In genomic region chr9:45401851-45402250, GRCm38 (mm10) we compare ENCODE assay signal across 23 mouse cellular contexts. TPM values are rescaled to one million over a fixed set of nuclear protein-coding genes. Genes with fewer than 3 reads are reported as not detected.
DNase-seq lines count a peak whose midpoint lies in the region; ATAC-seq lines count a peak whose summit lies in the region.
"Had no signal": no experiment of that assay in that cellular context is flagged by ENCODE, and none has a peak within 500 bp of the region (broad histone marks: within the 10 kb centered on the region; RNA-seq: fewer than 3 reads in every experiment).

No protein-coding gene starts in this region.

- H3K9ac ChIP-seq in kidney, embryonic 15.5 days = no peak overlapping the region
- H3K9ac ChIP-seq: embryonic facial prominence, embryonic 12.5 days; forebrain, embryonic 15.5 days; heart, embryonic 15.5 days had no signal

- 0 out of 2 replicates have a peak, but pooled peaks cover 5% of the 10 kb centered on the region for H3K27me3 ChIP-seq in kidney, embryonic 15.5 days
- H3K27me3 ChIP-seq: embryonic facial prominence, embryonic 12.5 days; forebrain, embryonic 15.5 days had no signal

- H3K27ac ChIP-seq in kidney, embryonic 15.5 days = no peak overlapping the region
- H3K27ac ChIP-seq: embryonic facial prominence, embryonic 12.5 days; forebrain, embryonic 15.5 days; heart, adult 2 months; heart, embryonic 15.5 days; hindbrain, embryonic 10.5 days had no signal

- H3K4me1 ChIP-seq in kidney, embryonic 15.5 days = peaks cover 14% of the 10 kb centered on the region
- H3K4me1 ChIP-seq: embryonic facial prominence, embryonic 12.5 days; forebrain, embryonic 15.5 days; heart, embryonic 15.5 days had no signal

- no peaks in the 10 kb centered on the region for H3K9me3 ChIP-seq in kidney, embryonic 15.5 days (replicated peaks)
- H3K9me3 ChIP-seq: embryonic facial prominence, embryonic 12.5 days; forebrain, embryonic 15.5 days; G1E; heart, embryonic 15.5 days; hindbrain, embryonic 10.5 days had no signal

- 39% methylated on average over 4 of the region's 4 CpGs for WGBS in kidney, embryonic 15.5 days

- H3K36me3 ChIP-seq in kidney, embryonic 15.5 days = no peaks in the 10 kb centered on the region
- H3K36me3 ChIP-seq: embryonic facial prominence, embryonic 12.5 days; forebrain, embryonic 15.5 days; G1E; heart, embryonic 15.5 days; hindbrain, embryonic 10.5 days had no signal

- H3K4me3 ChIP-seq in kidney, embryonic 15.5 days (replicated peaks) = no peak overlapping the region
- H3K4me3 ChIP-seq: embryonic facial prominence, embryonic 12.5 days; forebrain, embryonic 15.5 days; heart, adult 2 months; heart, embryonic 15.5 days; hindbrain, embryonic 10.5 days had no signal

- peak; percentile 84 for DNase-seq in kidney, adult 11 months
- peak; percentile 33 for DNase-seq in retina, postnatal 1 day
- no peak for DNase-seq in retina, embryonic 14.5 days (ENCODE audit: low spot score)
- DNase-seq in kidney, postnatal 14 days = peak; percentile 68
- no peak for DNase-seq in layer of hippocampus, adult 18-20 months (ENCODE audit: low spot score in 2 of 2)
- DNase-seq in left cerebral cortex, adult 11 months (ENCODE audit: low spot score) = no peak
- DNase-seq: adrenal gland, postnatal 14 days; B cell, adult 2 months; cerebellum, adult 11-12 months; cerebellum, adult 9-10 months; cerebellum, postnatal 25 days; heart, adult 2 months had no signal

- no peak overlapping the region for H3K4me2 ChIP-seq in kidney, embryonic 15.5 days
- H3K4me2 ChIP-seq: embryonic facial prominence, embryonic 12.5 days; forebrain, embryonic 15.5 days; heart, embryonic 11.5 days; heart, embryonic 15.5 days had no signal

- no peak for ATAC-seq in kidney, embryonic 15.5 days (replicated peaks; ENCODE audit: low FRiP score)
- ATAC-seq: activated CD4-positive, CD25-positive, alpha-beta regulatory T cell, adult 4 months; CD4-positive, CD25-positive, alpha-beta regulatory T cell, adult 4 months; forebrain, embryonic 15.5 days had no signal

RNA-seq across cellular contexts. Expression of gene Fxyd2, which starts 2.4 kb away (rescaled TPM):
- 451 and 476 TPM in 2 replicates for polyA plus RNA-seq in kidney, embryonic 15.5 days (2015; fragmentation: Nextera tagmentation; extraction: Ambion mirVana)
- total RNA-seq in layer of hippocampus, adult 18-20 months (2021) = 1 to 10 TPM; 7.8 to 8.0 TPM
- polyA plus RNA-seq: CD4-positive, CD25-positive, alpha-beta regulatory T cell, adult 4 months; G1E had no signal

RNA-seq across cellular contexts. Expression of gene Dscaml1, which starts 24.6 kb away (rescaled TPM):
- 0.13 and 0.30 TPM in 2 replicates for polyA plus RNA-seq in kidney, embryonic 15.5 days (2015; fragmentation: Nextera tagmentation; extraction: Ambion mirVana)
- 10 to 100 TPM; 81.6 to 85.3 TPM for total RNA-seq in layer of hippocampus, adult 18-20 months (2021)
- total RNA-seq: gastrocnemius, adult 8-10 months; heart, adult 2 months; heart, postnatal 25 days had no signal
- polyA plus RNA-seq: activated CD4-positive, CD25-positive, alpha-beta regulatory T cell, adult 4 months; CD4-positive, CD25-positive, alpha-beta regulatory T cell, adult 4 months; G1E had no signal

RNA-seq across cellular contexts. Expression of gene Fxyd6, which starts 31.9 kb away (rescaled TPM):
- 178 and 187 TPM in 2 replicates for polyA plus RNA-seq in kidney, embryonic 15.5 days (2015; fragmentation: Nextera tagmentation; extraction: Ambion mirVana)
- total RNA-seq in layer of hippocampus, adult 18-20 months (2021) = 100 to 1,000 TPM in 1 of 2 experiments, 10 to 100 TPM in 1; 81.1 to 111 TPM
- polyA plus RNA-seq: CD4-positive, CD25-positive, alpha-beta regulatory T cell, adult 4 months; G1E had no signal

Comparison
In these comparisons a context has a peak if more than half of its experiments do, and no peak if none do; other contexts are left out.
1. DNase-seq: peak in kidney, adult 11 months (single experiment), retina, postnatal 1 day (single experiment) and kidney, postnatal 14 days (single experiment); none in retina, embryonic 14.5 days (single experiment), layer of hippocampus, adult 18-20 months (0 of 2) and left cerebral cortex, adult 11 months (single experiment).